Mouse (Mus musculus) spleen, adult 2 months (tissue): ENCODE measurements around the gene Cnksr3.
A peak's percentile ranks its signal among the peaks of the same experiment; 100 is the strongest.

ENCODE experiments used
- CTCF ChIP-seq: fragments of 200-500 bp; IDR thresholded peaks from 2 replicates; pipeline ENCODE4 v1.5.1; 2011; ENCODE audit warnings: mild to moderate bottlenecking, inconsistent platforms; ENCODE audit not compliant: insufficient read depth, insufficient read length, insufficient replicate concordance; ENCODE audit errors: extremely low read depth
- POLR2A ChIP-seq: fragments of 200-500 bp; IDR thresholded peaks from 2 replicates; pipeline ENCODE4 v1.6.1; 2011; ENCODE audit warnings: low read depth, low read length, inconsistent platforms

DNA sequence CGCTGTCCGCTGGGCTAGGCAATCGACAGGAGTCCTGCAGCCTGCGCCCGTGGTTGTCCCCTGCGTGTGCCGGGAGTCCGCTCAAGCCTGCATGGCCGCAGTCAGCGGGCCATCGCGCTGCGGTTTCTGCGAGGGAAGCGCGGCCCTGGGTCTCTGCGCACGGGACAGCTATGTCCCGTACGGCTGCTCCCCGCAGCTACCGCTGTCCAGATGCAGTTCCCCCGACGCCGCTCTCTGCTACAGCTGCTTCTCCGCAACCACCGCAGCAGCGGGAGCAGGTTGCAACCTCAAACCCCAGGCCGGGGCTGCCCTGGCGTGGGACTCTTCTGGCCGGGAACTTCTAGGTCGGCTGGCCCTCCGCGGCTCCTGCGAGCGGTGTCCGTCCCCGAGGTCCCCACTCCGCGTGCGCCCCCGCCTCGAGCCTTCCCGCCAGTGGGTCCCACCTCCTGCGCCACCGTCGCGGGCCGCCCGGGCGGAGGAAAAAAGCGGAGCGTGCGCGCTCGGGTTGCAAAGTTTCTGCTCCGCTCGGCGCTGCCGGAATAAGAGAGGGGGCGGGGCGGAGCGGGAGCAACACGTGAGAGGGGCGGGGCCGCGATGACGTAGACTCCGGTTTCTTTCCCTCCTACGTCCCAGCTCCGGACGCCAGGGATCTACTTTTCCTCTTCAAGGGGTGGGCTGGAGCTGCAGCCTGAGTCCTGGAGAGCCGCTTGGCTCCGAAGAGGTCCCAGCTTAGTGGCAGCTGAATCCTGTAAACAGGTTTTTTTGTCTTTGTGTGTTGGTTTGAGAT, at the start of gene Cnksr3:
- peak; percentile 31 for TF ChIP-seq POLR2A
- no peak for TF ChIP-seq CTCF
